Mouse (Mus musculus): ENCODE data around the gene Urad. TPM values are rescaled to one million over a fixed set of nuclear protein-coding genes. Genes with fewer than 3 reads are reported as not detected.
A peak's percentile ranks its signal among the peaks of the same experiment; 100 is the strongest.

The Urad gene
- total RNA-seq, 2 experiments from 2014 or later = 3.7 TPM; not detected in 1

DNA sequence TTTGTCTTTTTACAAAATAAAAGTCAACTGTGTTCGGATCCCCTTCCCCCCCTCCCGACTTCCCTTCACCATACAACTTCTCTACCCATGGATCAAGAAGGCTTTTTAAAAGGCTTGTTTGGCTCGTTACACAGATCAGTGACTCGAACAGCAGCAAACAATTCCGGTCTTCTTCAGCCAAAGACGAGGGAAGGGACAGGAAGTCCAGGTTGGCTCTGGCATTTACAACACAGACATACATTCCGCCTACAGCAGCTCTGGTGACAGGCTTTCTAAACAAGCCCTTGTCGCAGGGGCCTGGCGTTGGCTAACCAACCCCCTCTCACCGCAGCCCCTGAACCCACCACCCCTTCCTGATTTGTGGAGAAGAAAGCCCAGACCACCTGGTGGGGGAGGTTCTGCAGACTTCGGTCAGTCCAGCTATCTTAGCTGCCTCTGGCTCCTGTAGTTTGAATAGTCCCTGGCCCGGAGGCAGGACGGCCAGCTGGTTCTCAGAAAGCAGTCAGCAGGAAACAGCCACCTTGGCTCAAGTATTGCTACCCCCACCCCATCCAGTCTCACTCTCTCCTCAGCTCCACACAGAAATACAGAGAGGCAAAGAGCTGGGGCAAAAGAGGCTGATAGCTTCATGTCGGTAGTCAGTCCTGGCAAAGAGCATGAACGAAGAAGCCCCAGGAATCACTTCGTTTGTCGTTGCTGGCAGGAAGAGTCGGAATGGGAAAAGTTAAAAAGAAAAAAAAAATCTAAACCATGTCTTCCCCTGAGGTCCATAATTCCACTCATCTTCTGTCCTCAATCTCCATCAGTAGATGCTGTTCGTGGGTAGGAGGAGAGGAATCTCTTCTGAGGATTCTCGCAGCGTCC lies 21.1 kb downstream of the Urad start:
- no peak for DNase-seq

DNA sequence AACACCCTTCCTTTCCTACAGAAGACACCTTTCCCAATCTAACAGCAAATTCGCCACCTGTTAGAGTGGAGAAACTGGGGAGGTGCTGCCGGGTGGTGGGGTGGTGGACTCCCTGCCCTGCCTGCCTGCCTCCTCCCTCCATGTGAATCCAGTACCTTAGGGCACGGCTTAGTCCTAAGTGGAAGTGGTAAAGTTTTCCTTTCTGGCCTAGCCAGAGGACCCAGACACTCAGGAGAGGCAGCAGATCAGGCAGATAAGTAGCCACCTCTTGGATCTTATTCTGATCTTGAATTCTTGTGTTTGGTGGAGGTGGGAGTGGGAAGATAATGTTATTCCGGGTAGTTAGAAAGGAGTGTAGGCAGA lies 22.3 kb downstream of the Urad start:
- no peak for DNase-seq

DNA sequence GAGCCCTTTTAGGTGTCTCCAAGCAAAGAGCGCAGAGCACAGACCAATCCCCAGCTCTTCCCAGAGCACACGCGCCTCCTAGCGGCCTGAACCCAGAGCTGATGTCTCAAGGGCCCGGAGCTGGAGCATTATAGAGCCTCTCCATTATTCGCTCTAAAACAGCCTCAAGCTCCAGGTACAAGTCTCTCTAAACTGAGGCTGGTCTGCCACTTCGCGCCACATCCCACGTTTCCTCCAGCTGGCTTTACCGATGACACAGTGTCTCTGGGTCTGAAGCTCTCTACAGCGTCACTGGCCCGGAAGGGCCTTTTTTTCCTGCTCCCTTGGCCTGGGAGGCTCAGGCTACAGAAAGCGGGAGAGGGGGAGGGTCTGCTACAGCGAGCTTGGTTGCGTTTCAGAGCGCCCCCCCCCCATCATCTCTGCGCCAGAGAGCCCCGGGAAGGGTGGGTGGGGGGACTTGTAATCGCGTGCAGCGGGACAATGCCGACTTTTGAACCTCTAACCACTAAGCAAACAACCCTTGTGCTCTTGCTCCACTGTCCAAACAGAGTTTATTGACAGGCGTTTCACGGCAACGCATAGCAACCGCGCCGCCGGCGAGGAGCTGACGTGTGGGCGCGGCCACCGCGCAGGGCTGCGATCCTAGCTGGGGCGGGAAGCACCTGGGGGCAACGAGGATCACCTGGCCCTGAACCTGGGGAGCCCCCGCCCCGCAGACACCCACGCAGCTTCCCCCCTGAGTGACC lies 22.8 kb downstream of the Urad start:
- DNase-seq = peak; percentile 36 to 56

DNA sequence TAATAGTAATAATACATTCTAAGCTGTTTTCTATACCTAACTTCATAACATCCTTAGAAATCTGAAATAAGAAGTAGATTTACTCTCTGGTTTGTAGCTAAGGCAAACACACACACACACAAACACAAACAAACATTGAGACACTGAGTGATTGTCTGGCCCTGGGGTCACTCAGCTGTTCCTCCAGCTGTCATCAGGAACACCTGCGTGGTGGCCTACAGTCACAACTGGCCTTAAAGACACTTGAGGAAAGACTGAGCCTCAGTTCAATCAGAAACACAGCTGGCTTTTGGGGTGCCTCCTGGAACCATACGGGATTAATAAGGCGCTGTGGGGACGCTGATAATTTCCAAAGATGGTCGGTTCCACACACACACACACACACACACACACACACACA lies 25.0 kb downstream of the Urad start:
- no peak for DNase-seq

DNA sequence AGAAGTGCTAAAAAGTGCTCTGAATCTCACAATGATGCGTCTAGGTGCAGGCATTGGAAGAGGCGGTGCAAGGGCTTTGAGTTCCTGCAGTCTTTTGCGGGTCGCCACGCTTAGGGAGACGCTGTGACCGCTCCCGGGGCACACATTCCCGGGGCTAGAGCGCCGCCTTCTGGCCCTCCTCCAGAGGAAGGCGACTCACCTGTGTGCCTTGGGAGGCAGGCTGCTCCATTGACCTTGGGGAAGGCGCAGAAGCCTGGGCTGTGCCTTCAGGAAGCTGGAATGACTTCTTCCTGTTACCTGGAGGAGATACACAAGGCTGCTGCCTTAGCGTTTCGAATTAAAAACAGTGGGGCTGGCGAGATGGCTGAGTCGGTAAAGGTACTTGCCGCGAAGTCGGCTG lies 28.1 kb downstream of the Urad start:
- peak in 1 of 2 experiments; percentile 32 for DNase-seq

DNA sequence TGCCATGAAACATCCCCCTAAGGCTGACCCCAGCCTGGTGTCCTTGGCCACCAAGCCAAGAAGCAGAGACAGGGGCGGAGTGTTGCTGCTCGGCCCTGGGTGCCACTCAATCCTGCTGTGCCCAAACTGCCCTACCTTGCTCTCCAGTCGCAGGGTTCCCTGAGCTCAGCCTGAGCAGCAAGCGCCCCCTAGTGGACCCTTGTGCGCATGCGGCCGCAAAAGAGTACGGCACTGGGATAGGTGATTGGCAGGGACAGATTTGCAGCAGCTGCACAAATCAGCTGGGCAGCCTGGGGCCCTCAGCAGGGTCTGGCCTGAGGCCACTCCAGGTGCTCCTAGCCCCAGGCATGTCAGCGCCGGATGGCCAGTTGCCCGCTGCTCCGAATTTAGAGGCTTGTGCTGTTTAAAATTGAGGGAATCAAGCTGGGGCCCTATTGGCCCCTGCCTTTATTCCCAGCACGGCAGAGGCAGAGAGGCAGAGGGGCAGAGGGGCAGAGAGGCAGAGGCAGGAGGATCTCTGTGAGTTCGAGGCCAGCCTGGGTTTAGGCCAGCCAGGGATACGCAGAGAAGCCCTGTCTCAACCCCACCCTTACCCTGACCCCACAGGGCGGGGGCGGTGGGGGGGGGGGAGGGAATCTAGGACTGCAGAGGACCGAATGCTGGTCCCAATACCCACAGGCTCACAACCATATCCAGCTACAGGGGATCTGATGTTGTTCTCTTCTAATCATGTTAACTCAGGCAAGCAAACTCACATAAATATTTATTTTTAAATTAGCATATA lies 28.9 kb downstream of the Urad start:
- DNase-seq = peak; percentile 63 to 79

DNA sequence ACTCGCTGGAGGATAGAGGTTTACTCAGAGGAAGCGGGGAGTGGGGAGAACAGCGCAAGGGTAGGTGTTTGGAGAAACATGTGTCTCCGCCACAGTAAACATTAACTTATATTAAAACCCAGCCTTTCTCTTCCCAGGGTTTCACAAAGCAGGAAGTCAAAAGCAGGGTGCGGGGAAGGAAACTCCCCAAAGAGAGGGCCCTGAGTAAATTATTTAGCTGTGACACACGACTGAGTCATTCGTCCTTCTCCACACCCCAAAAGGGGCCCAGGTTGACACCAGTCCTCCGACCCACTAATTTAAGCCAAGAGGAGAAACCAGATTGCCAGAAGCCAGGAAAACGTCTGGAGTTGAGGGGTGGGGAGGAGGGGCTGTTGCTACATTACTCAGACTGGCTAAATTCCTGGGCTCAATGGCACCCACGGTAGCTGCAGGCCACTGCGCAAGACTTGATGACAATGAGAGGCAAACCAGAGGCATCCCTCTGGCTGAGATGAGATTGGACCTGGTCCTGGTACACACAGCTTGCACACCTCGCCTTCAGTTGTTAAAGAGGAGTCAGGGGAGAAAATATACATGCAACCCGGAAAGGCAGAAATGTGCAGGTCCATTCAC lies 29.6 kb downstream of the Urad start:
- DNase-seq = no peak

DNA sequence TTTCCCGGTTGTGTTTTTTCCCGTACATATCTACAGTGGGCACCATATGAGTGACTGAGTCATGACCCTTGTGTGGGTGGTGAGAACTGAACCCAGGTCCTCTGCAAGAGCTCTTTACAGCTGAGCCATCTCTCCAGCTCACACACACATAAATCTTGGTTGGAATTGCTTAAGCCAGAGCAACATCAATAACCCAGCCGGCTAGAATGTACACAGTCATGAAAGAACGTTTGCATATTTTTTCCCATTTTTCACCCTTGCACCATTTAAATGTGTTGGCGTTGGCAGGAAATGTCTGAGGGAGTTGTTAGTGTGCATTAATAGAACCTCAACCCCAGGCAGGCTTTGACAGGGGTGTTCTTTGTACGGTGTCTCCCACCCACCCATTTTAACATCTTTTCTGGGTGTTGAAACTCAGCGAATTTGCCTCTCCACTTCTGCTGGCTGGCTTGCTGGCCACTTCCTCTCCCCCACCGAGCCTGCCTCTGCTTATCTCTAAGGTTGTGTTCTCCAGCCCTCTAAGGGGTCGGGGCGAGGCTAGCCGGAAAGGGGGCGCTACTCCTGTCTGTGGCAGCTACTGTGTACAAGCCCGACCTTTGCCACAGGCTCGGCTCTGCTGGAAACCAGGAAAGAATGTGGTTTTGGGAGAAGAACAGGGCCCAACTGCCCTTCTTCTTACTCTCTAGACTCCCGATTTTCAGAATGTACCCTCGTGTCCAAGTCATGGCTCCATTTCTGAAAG lies 30.3 kb downstream of the Urad start:
- no peak for DNase-seq

DNA sequence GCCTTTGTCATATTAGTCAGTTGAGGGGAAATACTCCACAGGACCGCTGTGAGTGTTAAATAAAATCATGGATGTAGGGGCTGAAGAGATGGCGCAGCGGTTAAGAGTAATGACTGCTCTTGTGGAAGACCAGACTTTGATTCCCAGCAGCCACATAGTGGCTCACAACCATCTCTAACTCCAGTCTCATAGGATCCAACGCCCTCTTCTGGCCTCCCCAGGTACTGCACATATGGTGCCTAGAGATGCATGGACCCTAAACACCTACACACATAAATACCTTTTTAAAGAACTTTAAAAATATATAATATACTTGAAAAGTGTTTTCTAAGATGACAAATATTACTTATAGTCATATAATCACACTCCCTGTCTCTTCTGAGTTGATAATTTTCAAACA lies 37.9 kb downstream of the Urad start:
- no peak for DNase-seq

DNA sequence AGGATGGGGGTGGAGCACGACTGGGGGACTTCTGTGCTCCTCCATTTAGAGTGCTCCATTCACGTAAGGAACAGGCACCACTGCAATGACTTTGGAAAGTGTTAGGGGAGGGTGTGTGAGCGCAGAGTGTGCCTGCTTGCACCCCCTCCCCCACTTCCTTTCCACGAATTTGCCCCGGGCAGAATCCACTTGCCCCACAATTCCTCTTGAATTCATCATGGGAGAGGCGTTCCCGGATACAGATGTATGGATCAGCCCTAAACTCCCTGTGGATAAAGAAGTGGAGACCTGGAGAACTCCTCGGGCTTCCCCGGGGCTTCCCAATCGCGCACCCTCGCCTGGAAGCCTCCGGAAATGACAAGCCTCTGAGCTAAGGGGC lies 44.7 kb downstream of the Urad start:
- DNase-seq = no peak

DNA sequence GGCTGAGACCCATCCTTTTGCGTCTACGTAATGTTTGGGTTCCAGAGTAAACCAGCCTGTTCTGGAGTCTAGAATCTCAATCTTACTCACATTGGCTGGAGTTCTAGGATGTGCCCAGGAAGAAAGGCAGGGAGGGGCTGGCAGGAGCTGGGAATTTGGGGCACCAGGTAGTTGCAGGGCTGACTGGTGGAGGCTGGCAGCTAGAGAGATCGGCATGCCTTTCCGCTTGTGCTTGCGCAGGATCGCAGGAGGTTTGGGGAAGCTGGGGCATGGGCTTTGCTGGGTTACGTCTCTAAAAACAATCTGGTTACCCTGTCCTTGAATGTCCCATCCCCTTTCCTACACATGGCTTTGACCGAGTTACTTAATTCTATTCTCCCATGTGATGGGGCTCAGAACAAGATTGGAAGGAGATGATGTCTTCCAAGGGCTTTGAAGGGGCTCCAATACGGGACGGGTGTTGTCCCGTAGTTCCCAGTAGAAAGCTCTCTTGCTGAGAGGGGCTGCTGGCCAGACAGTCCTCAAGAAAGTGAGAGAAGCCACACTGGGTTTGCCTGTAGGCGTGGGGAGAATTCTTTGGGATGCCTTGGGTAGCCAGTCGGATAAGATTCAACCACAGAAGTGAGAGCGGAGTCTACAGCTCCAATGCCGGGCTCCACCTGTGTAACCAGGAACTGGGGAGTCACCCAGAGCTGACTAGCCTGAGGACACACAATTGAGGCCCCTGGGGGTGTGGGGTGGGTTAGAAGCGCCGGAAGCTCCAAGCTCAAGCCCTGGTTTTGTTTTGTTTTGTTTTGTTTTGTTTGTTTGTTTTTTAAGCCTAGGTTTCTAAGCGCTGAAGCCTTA lies 45.3 kb downstream of the Urad start:
- no peak for DNase-seq

DNA sequence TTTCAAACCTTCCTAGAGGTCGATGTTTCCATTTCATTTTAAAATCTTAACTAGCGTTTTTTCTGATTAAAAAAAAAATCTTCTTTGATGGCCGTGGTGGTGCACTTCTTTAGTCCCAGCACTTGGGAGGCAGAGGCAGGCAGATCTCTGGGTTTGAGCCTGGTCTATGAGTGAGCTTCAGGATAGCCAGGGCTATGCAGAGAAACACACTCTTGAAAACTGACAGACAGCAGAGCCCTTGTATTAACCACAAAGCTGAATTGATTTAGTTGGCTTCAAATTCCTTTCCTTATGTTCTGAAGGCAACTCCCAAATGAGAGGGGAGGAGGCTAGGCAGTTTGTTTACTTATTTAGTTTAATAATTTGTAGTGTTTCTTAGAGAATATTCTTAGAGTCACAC lies 46.5 kb downstream of the Urad start:
- no peak for DNase-seq

DNA sequence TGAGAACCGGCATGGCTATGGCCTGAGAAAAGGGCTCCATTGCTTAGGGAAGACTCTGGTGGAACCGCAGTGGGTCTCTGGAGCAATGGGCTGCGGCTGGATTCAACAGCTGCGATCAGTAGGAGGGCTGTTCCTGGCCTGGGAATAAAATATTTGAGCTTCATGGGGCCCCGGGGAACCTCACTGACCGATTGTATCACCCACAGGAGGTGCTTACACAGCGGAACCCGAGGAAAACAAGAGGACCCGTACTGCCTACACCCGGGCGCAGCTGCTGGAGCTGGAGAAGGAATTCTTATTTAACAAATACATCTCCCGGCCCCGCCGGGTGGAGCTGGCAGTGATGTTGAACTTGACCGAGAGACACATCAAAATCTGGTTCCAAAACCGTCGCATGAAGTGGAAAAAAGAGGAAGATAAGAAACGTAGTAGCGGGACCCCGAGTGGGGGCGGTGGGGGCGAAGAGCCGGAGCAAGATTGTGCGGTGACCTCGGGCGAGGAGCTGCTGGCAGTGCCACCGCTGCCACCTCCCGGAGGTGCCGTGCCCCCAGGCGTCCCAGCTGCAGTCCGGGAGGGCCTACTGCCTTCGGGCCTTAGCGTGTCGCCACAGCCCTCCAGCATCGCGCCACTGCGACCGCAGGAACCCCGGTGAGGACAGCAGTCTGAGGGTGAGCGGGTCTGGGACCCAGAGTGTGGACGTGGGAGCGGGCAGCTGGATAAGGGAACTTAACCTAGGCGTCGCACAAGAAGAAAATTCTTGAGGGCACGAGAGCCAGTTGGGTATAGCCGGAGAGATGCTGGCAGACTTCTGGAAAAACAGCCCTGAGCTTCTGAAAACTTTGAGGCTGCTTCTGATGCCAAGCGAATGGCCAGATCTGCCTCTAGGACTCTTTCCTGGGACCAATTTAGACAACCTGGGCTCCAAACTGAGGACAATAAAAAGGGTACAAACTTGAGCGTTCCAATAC lies 47.8 kb downstream of the Urad start:
- DNase-seq = no peak

DNA sequence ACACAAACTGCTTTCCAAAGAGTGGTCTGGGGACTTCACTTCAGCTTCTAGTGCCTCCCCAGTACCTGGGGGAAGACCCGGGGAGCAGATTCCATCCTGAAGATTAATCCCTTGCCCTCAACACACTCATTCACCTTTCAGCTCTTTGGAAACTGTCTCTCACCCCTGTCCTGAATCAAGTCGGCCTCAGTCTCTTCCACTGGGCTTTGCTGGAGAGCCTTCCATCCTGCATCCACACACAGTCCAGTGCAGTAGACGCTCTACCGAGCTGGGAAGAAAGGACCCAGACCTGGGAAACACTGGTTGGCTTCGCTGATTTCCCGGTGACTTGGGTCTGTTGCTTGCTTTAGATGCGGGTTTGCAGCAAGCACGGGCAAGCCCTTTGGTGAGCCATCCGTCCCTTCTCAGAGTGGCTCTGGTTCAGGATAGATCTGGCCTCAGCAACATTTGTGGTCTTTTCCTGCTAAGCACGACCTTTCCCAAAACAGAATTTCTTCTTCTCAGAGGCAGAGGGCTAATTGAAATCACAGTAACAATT lies 49.4 kb downstream of the Urad start:
- DNase-seq = no peak

DNA sequence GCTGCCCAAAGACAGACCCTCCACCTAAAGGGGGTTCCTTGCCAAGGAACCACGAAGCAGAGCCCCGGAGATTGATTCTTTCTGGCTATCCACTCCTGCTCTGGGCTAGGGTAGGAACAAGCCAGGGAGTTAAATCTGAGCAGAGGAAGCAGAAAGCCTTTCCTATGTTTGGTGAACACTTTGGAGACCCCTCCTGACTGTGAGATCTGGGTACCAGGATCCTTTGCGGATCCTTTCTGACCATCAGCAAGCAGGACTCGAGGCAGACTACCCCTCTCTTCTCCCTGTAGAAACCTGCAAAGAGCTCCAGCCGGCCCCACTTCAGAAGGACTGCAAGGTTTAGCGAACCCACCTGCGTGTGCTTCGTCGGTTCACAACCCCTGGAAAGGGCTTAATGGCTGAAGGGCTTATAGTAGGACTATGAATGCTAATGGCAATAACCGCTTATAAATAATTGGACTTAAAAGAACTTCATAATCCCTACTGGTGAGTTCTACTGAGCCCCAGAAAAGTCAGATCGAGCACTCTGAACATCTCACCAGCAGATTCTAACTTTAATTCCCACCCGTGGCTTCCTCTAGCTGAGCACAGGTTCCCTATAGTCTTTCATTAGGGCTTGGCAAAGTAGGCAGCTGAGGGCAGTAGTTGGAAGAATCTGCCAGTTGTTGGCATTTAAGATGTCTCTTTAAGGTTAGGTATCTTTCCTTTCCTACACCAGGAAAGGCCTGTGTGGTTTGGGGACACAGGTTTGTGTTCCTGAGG lies 50.0 kb downstream of the Urad start:
- no peak for DNase-seq

DNA sequence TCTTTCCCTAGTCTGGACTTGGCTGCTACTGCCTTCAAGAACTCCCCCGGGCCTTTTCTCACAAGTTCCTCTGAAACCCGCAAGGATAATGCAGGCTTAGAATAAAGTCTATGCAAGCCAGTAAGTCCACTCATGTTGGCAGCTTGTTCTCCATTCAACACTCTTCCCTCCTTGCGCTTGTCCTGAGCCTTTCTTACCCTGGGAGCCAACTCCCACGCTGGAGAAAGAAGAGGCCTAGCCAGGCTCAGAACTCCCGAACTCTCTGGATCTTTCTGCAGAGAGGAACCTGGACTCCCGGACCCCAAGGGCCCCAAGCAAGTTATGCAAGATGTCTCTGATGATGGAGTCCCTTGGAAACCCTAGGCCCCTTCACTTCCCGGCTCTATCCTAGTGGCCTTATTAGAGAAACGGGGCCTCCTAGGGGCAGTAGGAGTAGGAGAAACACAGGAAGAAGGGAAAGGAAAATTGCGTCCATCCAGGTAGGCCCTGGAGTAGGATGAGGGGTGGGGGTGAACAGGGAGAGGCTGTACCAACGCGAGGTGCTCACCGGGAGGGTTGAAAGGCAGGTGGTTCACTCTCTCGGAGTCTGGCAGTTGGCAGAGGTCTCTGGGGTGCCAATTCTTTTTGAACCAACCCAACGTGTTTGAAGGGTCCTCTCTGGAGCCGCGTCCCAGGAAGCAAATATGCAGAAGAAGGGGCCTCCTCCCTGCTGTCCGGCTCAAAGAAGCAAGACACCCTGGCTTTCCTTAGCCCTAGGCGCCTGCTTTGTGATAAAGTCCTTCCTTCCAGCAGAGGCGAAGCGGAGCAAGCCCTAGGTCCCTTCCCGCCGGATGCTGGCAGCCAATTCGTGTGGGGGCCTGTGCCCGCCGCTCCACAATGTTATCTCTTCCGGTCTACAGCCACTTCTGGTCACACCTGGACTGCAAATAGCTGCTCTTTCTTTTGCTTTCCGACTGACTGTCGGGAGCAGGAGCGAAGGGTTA lies 51.3 kb downstream of the Urad start:
- DNase-seq = no peak
